ENCODE assay signal across 9 mouse cellular contexts in the genomic region with DNA sequence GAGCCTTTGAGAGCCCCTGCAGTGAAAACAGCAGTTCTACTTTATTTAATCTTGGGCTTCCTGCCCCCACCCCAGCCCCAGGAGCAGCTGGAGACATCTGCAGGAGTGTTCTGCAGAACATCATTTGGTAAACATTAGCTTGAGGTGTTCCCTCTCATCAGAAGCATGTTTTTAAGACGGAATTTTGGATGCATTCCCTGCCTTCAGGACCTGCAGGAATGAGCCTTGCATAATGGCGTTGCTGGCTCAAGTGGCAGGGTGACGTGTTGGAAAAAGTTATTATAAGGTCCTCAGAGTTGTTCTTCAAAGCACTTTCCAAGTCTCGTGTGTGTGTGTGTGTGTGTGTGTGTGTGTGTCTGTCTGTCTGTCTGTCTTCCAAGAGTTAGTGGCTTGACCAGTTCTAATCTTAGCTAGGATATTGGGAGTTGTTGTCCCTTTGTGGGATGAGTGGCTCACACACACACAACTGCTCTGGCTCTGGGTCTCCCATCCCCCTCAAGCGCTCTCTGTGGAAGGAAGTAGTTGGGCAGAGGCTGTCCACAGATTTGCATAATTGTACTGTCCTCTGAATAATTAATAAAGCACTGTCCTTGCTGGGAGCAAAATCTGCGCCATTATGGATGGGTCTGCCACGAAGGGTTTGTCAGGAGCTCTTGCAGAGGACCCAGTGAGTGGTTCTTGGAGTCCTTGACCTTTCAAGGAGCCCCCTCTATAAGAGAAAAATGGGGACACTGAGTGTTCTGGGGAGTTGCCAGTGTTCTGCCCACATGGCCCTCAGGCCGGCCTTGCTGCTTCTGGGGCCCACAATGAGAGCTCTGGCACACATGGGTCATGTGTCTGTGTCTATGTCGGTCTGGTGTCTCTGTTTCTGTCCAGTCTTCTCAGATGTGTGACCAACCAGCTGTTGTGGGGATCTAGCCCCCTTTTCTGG.
DNase-seq lines count a peak whose midpoint lies in the region; ATAC-seq lines count a peak whose summit lies in the region.
"Had no signal": no experiment of that assay in that cellular context is flagged by ENCODE, and none has a peak within 500 bp of the region (broad histone marks: within the 10 kb centered on the region; RNA-seq: fewer than 3 reads in every experiment).

No protein-coding gene starts in this region.

- no peak overlapping the region for H3K4me2 ChIP-seq in hindbrain, embryonic 14.5 days (replicated peaks)

- H3K4me3 ChIP-seq in hindbrain, embryonic 14.5 days (replicated peaks; ENCODE audit: low read length), result no peak overlapping the region

- no peak overlapping the region for H3K9ac ChIP-seq in hindbrain, embryonic 14.5 days

- peaks cover 74% of the 10 kb centered on the region for H3K4me1 ChIP-seq in hindbrain, embryonic 14.5 days (replicated peaks; ENCODE audit: control insufficient read depth, insufficient read depth, low read length)

- peak; percentile 50 for DNase-seq in brain, adult 2 months (ENCODE audit: low read depth, low spot score)
- DNase-seq in gastrocnemius, adult 18-20 months (ENCODE audit: low spot score), result peak; percentile 83
- DNase-seq in hindbrain, embryonic 14.5 days (ENCODE audit: low spot score), result no peak
- peak; percentile 76 to 84 for DNase-seq in lung, postnatal 4 days
- no peak for DNase-seq in thymus, postnatal 36 days
- no peak for DNase-seq in thymus, postnatal 0 days (ENCODE audit: low spot score)
- no peak for DNase-seq in thymus, postnatal 10 days (ENCODE audit: low spot score in 2 of 2)
- DNase-seq: right cerebral cortex, adult 18-20 months had no signal

- ATAC-seq in hindbrain, embryonic 14.5 days (ENCODE audit: low FRiP score), result 0 out of 2 replicates have a peak, but pooled peaks have one; percentile 26
- ATAC-seq: inflammation-experienced regulatory T-cells, adult 6 months had no signal

- no peaks in the 10 kb centered on the region for H3K27me3 ChIP-seq in hindbrain, embryonic 14.5 days (ENCODE audit: control insufficient read depth, insufficient read depth, low read length)

- H3K9me3 ChIP-seq in hindbrain, embryonic 14.5 days (ENCODE audit: control insufficient read depth, low read length), result no peaks in the 10 kb centered on the region

- no peak overlapping the region for H3K27ac ChIP-seq in hindbrain, embryonic 14.5 days

- WGBS in hindbrain, embryonic 14.5 days, result 52% methylated on average over 9 of the region's 9 CpGs

- H3K36me3 ChIP-seq in hindbrain, embryonic 14.5 days (replicated peaks; ENCODE audit: control insufficient read depth, insufficient read depth), result 0 out of 2 replicates have a peak, but pooled peaks cover 3% of the 10 kb centered on the region

Comparison
In these comparisons a context has a peak if more than half of its experiments do, and no peak if none do; other contexts are left out.
1. DNase-seq: peak in brain, adult 2 months (single experiment), gastrocnemius, adult 18-20 months (single experiment) and lung, postnatal 4 days (2 of 2); none in hindbrain, embryonic 14.5 days (single experiment), thymus, postnatal 36 days (0 of 2), thymus, postnatal 0 days (single experiment) and thymus, postnatal 10 days (0 of 2).